Mouse (Mus musculus) MEL (cell line): Measurements from ENCODE around the gene Bcl3.

Source experiments
- BHLHE40 ChIP-seq: IDR thresholded peaks from 2 replicates; pipeline ENCODE4 v1.6.1; 2012; ENCODE audit warnings: low read depth, mild to moderate bottlenecking, inconsistent platforms, low read length, improper control_type of control experiment, borderline replicate concordance
- GATA1 ChIP-seq: IDR thresholded peaks from 2 replicates; pipeline ENCODE4 v1.6.1; 2011; ENCODE audit warnings: low read depth, low read length, improper control_type of control experiment

DNA sequence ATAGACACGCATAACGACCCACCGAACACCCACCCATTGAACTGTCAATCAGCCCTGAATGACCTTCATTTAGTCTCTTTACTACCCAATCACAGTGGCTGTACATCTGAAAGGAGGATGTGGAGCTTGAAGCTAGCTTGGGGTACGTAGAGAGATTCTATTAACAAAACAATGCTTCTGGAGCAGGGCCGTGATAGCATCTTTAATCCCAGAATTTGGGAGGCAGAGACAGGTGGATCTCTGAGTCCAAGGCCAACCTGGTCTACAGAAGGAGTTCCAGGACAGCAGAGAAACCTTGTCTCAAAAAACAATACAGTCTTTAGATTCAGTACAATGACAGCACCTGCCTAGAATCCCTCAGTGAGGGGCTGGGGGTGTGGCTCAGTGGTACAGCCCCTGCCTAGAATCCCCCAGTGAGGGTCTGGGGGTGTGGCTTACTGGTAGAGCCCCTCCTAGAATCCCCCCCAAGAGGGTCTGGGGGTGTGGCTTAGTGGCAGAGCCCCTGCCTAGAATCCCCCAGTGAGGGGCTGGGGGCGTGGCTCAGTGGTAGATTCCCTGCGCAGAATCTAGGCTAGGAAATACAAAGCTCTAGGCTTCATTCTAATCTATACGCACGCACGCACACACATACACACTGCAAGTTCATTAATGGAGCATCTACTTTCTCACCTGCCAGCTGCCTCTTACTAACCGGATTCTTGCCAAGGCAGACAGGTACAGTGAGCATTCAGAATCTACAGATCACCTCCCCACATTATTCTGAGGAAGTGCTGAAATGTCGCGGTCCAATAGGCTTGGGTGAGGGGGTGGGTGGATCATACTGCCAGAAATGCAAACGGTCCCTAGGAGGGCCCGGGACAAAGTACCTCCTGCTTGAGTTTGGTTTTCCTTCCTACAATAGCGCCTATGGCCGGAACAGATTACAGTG, 7.0 kb downstream of the Bcl3 start:
- TF ChIP-seq BHLHE40 (no peak), GATA1 (no peak)
